Mouse (Mus musculus): ENCODE measurements around the gene Naxd. TPM values are rescaled to one million over a fixed set of nuclear protein-coding genes. Genes with fewer than 3 reads are reported as not detected.

The Naxd gene
- total and polyA plus RNA-seq, 3 experiments: 54.8 to 72.3 TPM; not detected in 1

GRCm38 (mm10) chr8:11463541-11463888 lies 33.8 kb upstream of the Naxd start:
- no peaks in the 10 kb centered on the region for H3K9me3 ChIP-seq (replicated peaks; ENCODE audit: insufficient read depth, low read length)
- no peak for DNase-seq (ENCODE audit: low read depth, low spot score)
- no peaks in the 10 kb centered on the region for H3K4me1 ChIP-seq (ENCODE audit: control insufficient read depth in 1 of 2, insufficient read depth in 2 of 2, low read length in 2 of 2)
- no peak overlapping the region for H3K27ac ChIP-seq (ENCODE audit: control insufficient read depth, low read depth, low read length)
- peaks cover 0 to 5% of the 10 kb centered on the region in 2 experiments; a peak in 2 of 4 replicates for H3K36me3 ChIP-seq (ENCODE audit: control insufficient read depth in 1 of 2, insufficient read depth in 2 of 2, low read length in 2 of 2)
- no peak overlapping the region for H3K4me3 ChIP-seq (ENCODE audit: control insufficient read depth in 1 of 2, insufficient read depth in 1 of 2, low read depth in 2 of 2, low read length in 2 of 2)
- H3K79me2 ChIP-seq (ENCODE audit: control insufficient read depth, insufficient read depth, low read length, poor library complexity): no peaks in the 10 kb centered on the region
- no peaks in the 10 kb centered on the region for H3K27me3 ChIP-seq (ENCODE audit: control insufficient read depth in 1 of 2, insufficient read depth in 2 of 2, low read length in 2 of 2)
- TF ChIP-seq KAT2A (conservative IDR thresholded peaks at IDR 0.05; ENCODE audit: low read depth, low read length): no peak
- TF ChIP-seq MYB (IDR thresholded peaks at IDR 0.05; ENCODE audit: low read depth, low read length): no peak
- no peak for TF ChIP-seq HCFC1 (IDR thresholded peaks at IDR 0.05; ENCODE audit: low read depth, low read length)
- TF ChIP-seq ZC3H11A (IDR thresholded peaks at IDR 0.05; ENCODE audit: low read depth, low read length): no peak
- TF ChIP-seq SIN3A (IDR thresholded peaks at IDR 0.05; ENCODE audit: low read length): no peak
- TF ChIP-seq GABPA (IDR thresholded peaks at IDR 0.05; ENCODE audit: low read depth, low read length): no peak
- TF ChIP-seq RAD21 (IDR thresholded peaks at IDR 0.05; ENCODE audit: low read depth, low read length): no peak
- TF ChIP-seq RCOR1 (IDR thresholded peaks at IDR 0.05; ENCODE audit: low read depth, low read length): no peak
- no peak for TF ChIP-seq CHD2 (IDR thresholded peaks at IDR 0.05; ENCODE audit: low read length)
- no peak for TF ChIP-seq MAFK (IDR thresholded peaks at IDR 0.05; ENCODE audit: borderline replicate concordance, low read depth, low read length)
- no peak for TF ChIP-seq POLR2AphosphoS2 (IDR thresholded peaks at IDR 0.05; ENCODE audit: low read length)
- no peak for TF ChIP-seq USF2 (IDR thresholded peaks at IDR 0.05; ENCODE audit: borderline replicate concordance in 1 of 2, insufficient read depth in 1 of 2, low read depth in 1 of 2, low read length in 2 of 2)
- TF ChIP-seq TBP (IDR thresholded peaks at IDR 0.05; ENCODE audit: low read depth, low read length): no peak
- TF ChIP-seq NRF1 (IDR thresholded peaks at IDR 0.05; ENCODE audit: insufficient read depth, low read depth, low read length, poor library complexity, severe bottlenecking): no peak
- no peak overlapping the region for H3K9ac ChIP-seq (ENCODE audit: control insufficient read depth, low read depth, low read length, poor library complexity, severe bottlenecking)

- no peak for DNase-seq (ENCODE audit: low read depth, low spot score)
- TF ChIP-seq E2F4 (IDR thresholded peaks at IDR 0.05; ENCODE audit: borderline replicate concordance, low read depth, low read length): no peak
- TF ChIP-seq MEF2A (IDR thresholded peaks at IDR 0.05; ENCODE audit: extremely low read depth, insufficient replicate concordance, low read depth, low read length, poor library complexity, severe bottlenecking): no peak
- TF ChIP-seq GATA1 (IDR thresholded peaks at IDR 0.05; ENCODE audit: low read depth, low read length): no peak
- TF ChIP-seq USF1 (IDR thresholded peaks at IDR 0.05; ENCODE audit: low read depth, low read length): no peak
- no peak for TF ChIP-seq MAX (IDR thresholded peaks at IDR 0.05; ENCODE audit: low read length)
- TF ChIP-seq POLR2AphosphoS5 (IDR thresholded peaks at IDR 0.05; ENCODE audit: borderline replicate concordance, low read depth, low read length): no peak
- TF ChIP-seq ZC3H11A (IDR thresholded peaks at IDR 0.05; ENCODE audit: low read depth, low read length): no peak
- TF ChIP-seq POLR2AphosphoS2 (IDR thresholded peaks at IDR 0.05; ENCODE audit: low read length): no peak
- no peak for TF ChIP-seq CHD2 (IDR thresholded peaks at IDR 0.05; ENCODE audit: low read length)
- TF ChIP-seq BHLHE40 (IDR thresholded peaks at IDR 0.05; ENCODE audit: borderline replicate concordance, low read depth, low read length): no peak
- no peak for TF ChIP-seq RAD21 (IDR thresholded peaks at IDR 0.05; ENCODE audit: low read depth, low read length)
- peaks cover 0 to 5% of the 10 kb centered on the region in 2 experiments; a peak in 2 of 4 replicates for H3K36me3 ChIP-seq (ENCODE audit: control insufficient read depth in 1 of 2, insufficient read depth in 2 of 2, low read length in 2 of 2)
- no peak overlapping the region for H3K9ac ChIP-seq (ENCODE audit: control insufficient read depth, low read depth, low read length, poor library complexity, severe bottlenecking)
- H3K4me1 ChIP-seq (ENCODE audit: control insufficient read depth in 1 of 2, insufficient read depth in 2 of 2, low read length in 2 of 2): no peaks in the 10 kb centered on the region
- no peaks in the 10 kb centered on the region for H3K79me2 ChIP-seq (ENCODE audit: control insufficient read depth, insufficient read depth, low read length, poor library complexity)
- H3K27ac ChIP-seq (ENCODE audit: control insufficient read depth, low read depth, low read length): no peak overlapping the region
- no peak overlapping the region for H3K4me3 ChIP-seq (ENCODE audit: control insufficient read depth in 1 of 2, insufficient read depth in 1 of 2, low read depth in 2 of 2, low read length in 2 of 2)
- no peaks in the 10 kb centered on the region for H3K27me3 ChIP-seq (ENCODE audit: control insufficient read depth in 1 of 2, insufficient read depth in 2 of 2, low read length in 2 of 2)
- H3K9me3 ChIP-seq (replicated peaks; ENCODE audit: insufficient read depth, low read length): no peaks in the 10 kb centered on the region
Measured at GRCm38 (mm10) chr8:11463889-11464706, 33.2 kb upstream of the Naxd start.

Measured in MEL (cell line).